Comparison of ENCODE assay signal across 21 mouse cellular contexts in genomic region chr4:136010586-136010985, GRCm38 (mm10). TPM values are rescaled to one million over a fixed set of nuclear protein-coding genes. Genes with fewer than 3 reads are reported as not detected.
A peak's percentile ranks its signal among the peaks of the same experiment; 100 is the strongest.
DNase-seq lines count a peak whose midpoint lies in the region; ATAC-seq and TF ChIP-seq lines count a peak whose summit lies in the region.
"Had no signal": no experiment of that assay in that cellular context is flagged by ENCODE, and none has a peak within 500 bp of the region (broad histone marks: within the 10 kb centered on the region; RNA-seq: fewer than 3 reads in every experiment).

No protein-coding gene starts in this region.

- no peak overlapping the region for H3K9ac ChIP-seq in heart, adult 2 months (ENCODE audit: low read depth, low read length)
- no peak overlapping the region for H3K9ac ChIP-seq in liver, adult 2 months (ENCODE audit: low read depth, low read length)
- no peak overlapping the region for H3K9ac ChIP-seq in midbrain, postnatal 0 days (replicated peaks; ENCODE audit: low read length, poor library complexity, severe bottlenecking)
- H3K9ac ChIP-seq in midbrain, embryonic 14.5 days (replicated peaks; ENCODE audit: low read length), result no peak overlapping the region
- H3K9ac ChIP-seq: forebrain, embryonic 13.5 days; hindbrain, embryonic 12.5 days; hindbrain, embryonic 15.5 days had no signal

- DNase-seq in heart, adult 2 months, result no peak
- DNase-seq in heart, adult 8-10 months (ENCODE audit: low spot score), result no peak
- no peak for DNase-seq in liver, adult 2 months (ENCODE audit: extremely low read depth, low read depth, low spot score)
- no peak for DNase-seq in liver
- no peak for DNase-seq in midbrain, postnatal 0 days (ENCODE audit: low spot score)
- no peak for DNase-seq in midbrain, embryonic 14.5 days
- no peak for DNase-seq in adrenal gland, adult (ENCODE audit: inconsistent age in 2 of 2, low spot score in 1 of 2)
- DNase-seq: adrenal gland, adult 8-10 months; adrenal gland, postnatal 25 days; B cell, adult 2 months; cerebellum, adult 18-20 months; cerebellum, adult 9-10 months; cerebellum, postnatal 14 days; gastrocnemius, postnatal 25 days; heart, adult 18-20 months had no signal

- TF ChIP-seq CTCF in heart, adult 2 months (IDR thresholded peaks at IDR 0.05), result peak; percentile 2; the same call in 1 of the 2 replicates
- TF ChIP-seq CTCF in liver, adult 2 months (IDR thresholded peaks at IDR 0.05; ENCODE audit: low read depth, low read length), result no peak
- 0 out of 2 replicates have a peak, but pooled peaks have one; percentile 10 for TF ChIP-seq CTCF in midbrain, postnatal 0 days (IDR thresholded peaks at IDR 0.05)

- ATAC-seq in midbrain, postnatal 0 days (ENCODE audit: low FRiP score), result no peak
- ATAC-seq in midbrain, embryonic 14.5 days (ENCODE audit: low FRiP score, low TSS enrichment), result no peak
- ATAC-seq: forebrain, embryonic 13.5 days; forebrain, embryonic 16.5 days had no signal

- H3K36me3 ChIP-seq in heart, adult 2 months (ENCODE audit: control insufficient read depth, insufficient read depth, low read length), result peaks cover 5% of the 10 kb centered on the region
- peaks cover 51% of the 10 kb centered on the region for H3K36me3 ChIP-seq in liver, adult 2 months (ENCODE audit: control insufficient read depth, insufficient read depth, low read length)
- peaks cover 64% of the 10 kb centered on the region for H3K36me3 ChIP-seq in midbrain, postnatal 0 days (ENCODE audit: insufficient read depth, low read length)
- H3K36me3 ChIP-seq in midbrain, embryonic 14.5 days (ENCODE audit: control insufficient read depth, insufficient read depth, low read length), result peaks cover 77% of the 10 kb centered on the region

- H3K27ac ChIP-seq in heart, adult 2 months, result no peak overlapping the region
- H3K27ac ChIP-seq in liver, adult 2 months (replicated peaks; ENCODE audit: insufficient read depth, low read depth, low read length), result peak overlapping the region; percentile 22; the same call in 1 of the 2 replicates
- H3K27ac ChIP-seq in midbrain, postnatal 0 days (ENCODE audit: low read depth, low read length), result no peak overlapping the region
- no peak overlapping the region for H3K27ac ChIP-seq in midbrain, embryonic 14.5 days (replicated peaks; ENCODE audit: low read depth, low read length)
- H3K27ac ChIP-seq: forebrain, embryonic 10.5 days; forebrain, embryonic 13.5 days; hindbrain, embryonic 12.5 days; hindbrain, embryonic 15.5 days had no signal

- intact Hi-C loops in heart, adult 2 months (cut with DNase I), result no loop called here

- 81% methylated on average over 4 of the region's 4 CpGs for WGBS in heart, adult 2 months
- WGBS in liver, adult 2 months, result 73% methylated on average over 4 of the region's 4 CpGs
- 89% methylated on average over 4 of the region's 4 CpGs for WGBS in midbrain, postnatal 0 days
- 89% methylated on average over 4 of the region's 4 CpGs for WGBS in midbrain, embryonic 14.5 days

- no peaks in the 10 kb centered on the region for H3K4me1 ChIP-seq in heart, adult 2 months (ENCODE audit: control insufficient read depth, insufficient read depth, low read length)
- H3K4me1 ChIP-seq in liver, adult 2 months (ENCODE audit: control insufficient read depth, insufficient read depth, low read length), result peaks cover 14% of the 10 kb centered on the region
- no peaks in the 10 kb centered on the region for H3K4me1 ChIP-seq in midbrain, postnatal 0 days (ENCODE audit: insufficient read depth, low read length)
- H3K4me1 ChIP-seq in midbrain, embryonic 14.5 days (ENCODE audit: control insufficient read depth, insufficient read depth, low read length), result no peaks in the 10 kb centered on the region
- H3K4me1 ChIP-seq: forebrain, embryonic 10.5 days; forebrain, embryonic 13.5 days; hindbrain, embryonic 12.5 days; hindbrain, embryonic 15.5 days had no signal

- TF ChIP-seq POLR2A in heart, adult 2 months (IDR thresholded peaks at IDR 0.05; ENCODE audit: insufficient read depth, low read depth, low read length), result no peak
- TF ChIP-seq POLR2A in liver, adult 2 months (IDR thresholded peaks at IDR 0.05; ENCODE audit: extremely low read depth, insufficient read depth, low read length), result no peak

- TF ChIP-seq EP300 in heart, adult 2 months (IDR thresholded peaks at IDR 0.05; ENCODE audit: insufficient read depth, low read depth, low read length), result no peak

- H3K27me3 ChIP-seq in heart, adult 2 months (ENCODE audit: control insufficient read depth, insufficient read depth, low read length), result no peaks in the 10 kb centered on the region
- H3K27me3 ChIP-seq in liver, adult 2 months (ENCODE audit: control insufficient read depth, insufficient read depth, low read length), result no peaks in the 10 kb centered on the region
- H3K27me3 ChIP-seq in midbrain, postnatal 0 days (ENCODE audit: insufficient read depth, low read length), result no peaks in the 10 kb centered on the region
- H3K27me3 ChIP-seq in midbrain, embryonic 14.5 days (ENCODE audit: control insufficient read depth, insufficient read depth, low read length), result no peaks in the 10 kb centered on the region
- H3K27me3 ChIP-seq: forebrain, embryonic 13.5 days; hindbrain, embryonic 12.5 days; hindbrain, embryonic 15.5 days had no signal

- H3K4me2 ChIP-seq in midbrain, postnatal 0 days (ENCODE audit: low read depth, low read length, poor library complexity, severe bottlenecking), result no peak overlapping the region
- H3K4me2 ChIP-seq in midbrain, embryonic 14.5 days (ENCODE audit: low read length), result no peak overlapping the region
- H3K4me2 ChIP-seq: forebrain, embryonic 13.5 days; heart, embryonic 11.5 days; hindbrain, embryonic 12.5 days; hindbrain, embryonic 15.5 days had no signal

- H3K4me3 ChIP-seq in heart, adult 2 months, result no peak overlapping the region
- no peak overlapping the region for H3K4me3 ChIP-seq in liver, adult 2 months (ENCODE audit: insufficient read depth, low read depth, low read length)
- H3K4me3 ChIP-seq in midbrain, postnatal 0 days (ENCODE audit: low read depth, low read length), result no peak overlapping the region
- no peak overlapping the region for H3K4me3 ChIP-seq in midbrain, embryonic 14.5 days (replicated peaks; ENCODE audit: low read depth, low read length)
- H3K4me3 ChIP-seq: forebrain, embryonic 10.5 days; forebrain, embryonic 13.5 days; hindbrain, embryonic 12.5 days; hindbrain, embryonic 15.5 days had no signal

- 0 out of 2 replicates have a peak, but pooled peaks cover 1% of the 10 kb centered on the region for H3K79me2 ChIP-seq in heart, adult 2 months (replicated peaks; ENCODE audit: control insufficient read depth, insufficient read depth, low read length)
- peaks cover 9% of the 10 kb centered on the region; the same call in 1 of the 2 replicates for H3K79me2 ChIP-seq in liver, adult 2 months (ENCODE audit: control insufficient read depth, insufficient read depth, low read length)

- no peaks in the 10 kb centered on the region for H3K9me3 ChIP-seq in midbrain, postnatal 0 days (ENCODE audit: low read length)
- H3K9me3 ChIP-seq in midbrain, embryonic 14.5 days (ENCODE audit: control insufficient read depth, low read length), result no peaks in the 10 kb centered on the region
- H3K9me3 ChIP-seq: forebrain, embryonic 10.5 days; forebrain, embryonic 13.5 days; hindbrain, embryonic 12.5 days; hindbrain, embryonic 15.5 days had no signal

RNA-seq across cellular contexts. Expression of gene Eloa, which starts 11.0 kb away (rescaled TPM):
- total RNA-seq in heart, adult 2 months (2021), result 10 to 100 TPM; 31.1 to 35.5 TPM
- 11.0 and 17.7 TPM in 2 replicates for polyA plus RNA-seq in heart, adult 2 months (2012; rRNA removed)
- total RNA-seq in heart, adult 8-10 months (2022), result 10 to 100 TPM; 32.2 to 33.9 (median 33.1) TPM
- 16.1 and 16.7 TPM in 2 replicates for total RNA-seq in liver, adult 2 months (2014; rRNA removed)
- polyA plus RNA-seq in liver, adult 2 months (2012; rRNA removed), result 7.3 and 8.1 TPM in 2 replicates
- total RNA-seq in midbrain, postnatal 0 days (2014; rRNA removed), result 23.3 and 27.7 TPM in 2 replicates
- polyA plus RNA-seq in midbrain, postnatal 0 days (2015; fragmentation: Nextera tagmentation; extraction: Ambion mirVana), result 19.0 and 19.3 TPM in 2 replicates
- polyA plus RNA-seq in midbrain, embryonic 14.5 days (2014; fragmentation: Nextera tagmentation; extraction: Ambion mirVana), result 25.0 and 33.8 TPM in 2 replicates

RNA-seq across cellular contexts. Expression of gene Pithd1, which starts 23.5 kb away (rescaled TPM):
- total RNA-seq in heart, adult 2 months (2021), result 10 to 100 TPM; 19.4 to 20.9 TPM
- polyA plus RNA-seq in heart, adult 2 months (2012; rRNA removed), result 19.0 and 29.2 TPM in 2 replicates
- 10 to 100 TPM; 20.8 to 23.4 (median 21.6) TPM for total RNA-seq in heart, adult 8-10 months (2022)
- 20.3 and 21.0 TPM in 2 replicates for total RNA-seq in liver, adult 2 months (2014; rRNA removed)
- 28.8 and 41.0 TPM in 2 replicates for polyA plus RNA-seq in liver, adult 2 months (2012; rRNA removed)
- total RNA-seq in midbrain, postnatal 0 days (2014; rRNA removed), result 61.6 and 67.9 TPM in 2 replicates
- polyA plus RNA-seq in midbrain, postnatal 0 days (2015; fragmentation: Nextera tagmentation; extraction: Ambion mirVana), result 90.5 and 101 TPM in 2 replicates
- polyA plus RNA-seq in midbrain, embryonic 14.5 days (2014; fragmentation: Nextera tagmentation; extraction: Ambion mirVana), result 62.6 and 70.0 TPM in 2 replicates

RNA-seq across cellular contexts. Expression of gene Lypla2, which starts 38.2 kb away (rescaled TPM):
- total RNA-seq in heart, adult 2 months (2021), result 10 to 100 TPM; 35.9 to 37.1 TPM
- 52.2 and 55.1 TPM in 2 replicates for polyA plus RNA-seq in heart, adult 2 months (2012; rRNA removed)
- total RNA-seq in heart, adult 8-10 months (2022), result 10 to 100 TPM; 32.5 to 38.4 (median 35.9) TPM
- total RNA-seq in liver, adult 2 months (2014; rRNA removed), result 21.8 and 25.9 TPM in 2 replicates
- polyA plus RNA-seq in liver, adult 2 months (2012; rRNA removed), result 113 and 116 TPM in 2 replicates
- total RNA-seq in midbrain, postnatal 0 days (2014; rRNA removed), result 157 and 182 TPM in 2 replicates
- 212 and 227 TPM in 2 replicates for polyA plus RNA-seq in midbrain, postnatal 0 days (2015; fragmentation: Nextera tagmentation; extraction: Ambion mirVana)
- 201 and 236 TPM in 2 replicates for polyA plus RNA-seq in midbrain, embryonic 14.5 days (2014; fragmentation: Nextera tagmentation; extraction: Ambion mirVana)

RNA-seq across cellular contexts. Expression of gene Rpl11, which starts 42.6 kb away (rescaled TPM):
- total RNA-seq in heart, adult 2 months (2021), result 100 to 1,000 TPM; 259 to 288 TPM
- 132 and 186 TPM in 2 replicates for polyA plus RNA-seq in heart, adult 2 months (2012; rRNA removed)
- total RNA-seq in heart, adult 8-10 months (2022), result 100 to 1,000 TPM; 238 to 318 (median 274) TPM
- total RNA-seq in liver, adult 2 months (2014; rRNA removed), result 474 and 504 TPM in 2 replicates
- polyA plus RNA-seq in liver, adult 2 months (2012; rRNA removed), result 162 and 170 TPM in 2 replicates
- total RNA-seq in midbrain, postnatal 0 days (2014; rRNA removed), result 601 and 1,077 TPM in 2 replicates
- 273 and 275 TPM in 2 replicates for polyA plus RNA-seq in midbrain, postnatal 0 days (2015; fragmentation: Nextera tagmentation; extraction: Ambion mirVana)
- polyA plus RNA-seq in midbrain, embryonic 14.5 days (2014; fragmentation: Nextera tagmentation; extraction: Ambion mirVana), result 312 and 346 TPM in 2 replicates

RNA-seq across cellular contexts. Expression of gene Gale, which starts 47.1 kb away (rescaled TPM):
- 1 to 10 TPM; 1.6 to 2.0 TPM for total RNA-seq in heart, adult 2 months (2021)
- 4.6 TPM in 2 replicates for polyA plus RNA-seq in heart, adult 2 months (2012; rRNA removed)
- total RNA-seq in heart, adult 8-10 months (2022), result 1 to 10 TPM; 1.2 to 3.2 (median 1.6) TPM
- total RNA-seq in liver, adult 2 months (2014; rRNA removed), result 34.2 and 38.5 TPM in 2 replicates
- polyA plus RNA-seq in liver, adult 2 months (2012; rRNA removed), result 32.0 and 33.6 TPM in 2 replicates
- 33.5 and 47.5 TPM in 2 replicates for total RNA-seq in midbrain, postnatal 0 days (2014; rRNA removed)
- 36.7 and 41.6 TPM in 2 replicates for polyA plus RNA-seq in midbrain, postnatal 0 days (2015; fragmentation: Nextera tagmentation; extraction: Ambion mirVana)
- 31.8 and 42.5 TPM in 2 replicates for polyA plus RNA-seq in midbrain, embryonic 14.5 days (2014; fragmentation: Nextera tagmentation; extraction: Ambion mirVana)
